9 mouse cellular contexts compared by ENCODE assay signal in genomic region chr5:101765390-101765901, GRCm38 (mm10). TPM values are rescaled to one million over a fixed set of nuclear protein-coding genes. Genes with fewer than 3 reads are reported as not detected.
DNase-seq lines count a peak whose midpoint lies in the region; ATAC-seq and TF ChIP-seq lines count a peak whose summit lies in the region.
"Had no signal": no experiment of that assay in that cellular context is flagged by ENCODE, and none has a peak within 500 bp of the region (broad histone marks: within the 10 kb centered on the region; RNA-seq: fewer than 3 reads in every experiment).

No protein-coding gene starts in this region.

- no peaks in the 10 kb centered on the region for H3K36me3 ChIP-seq in hindbrain, embryonic 16.5 days (ENCODE audit: control insufficient read depth, insufficient read depth, low read length)
- H3K36me3 ChIP-seq in liver, embryonic 13.5 days: no peaks in the 10 kb centered on the region
- no peaks in the 10 kb centered on the region for H3K36me3 ChIP-seq in neural tube, embryonic 11.5 days (ENCODE audit: control insufficient read depth, insufficient read depth, low read length)

- no peak for TF ChIP-seq CTCF in gastrocnemius, adult 2 months (IDR thresholded peaks at IDR 0.05)

- no peak; the same call in 1 of the 2 replicates for ATAC-seq in hindbrain, embryonic 16.5 days
- ATAC-seq in liver, embryonic 13.5 days (ENCODE audit: low read depth): peak; percentile 26; the same call in 1 of the 2 replicates
- ATAC-seq in neural tube, embryonic 11.5 days (ENCODE audit: insufficient read depth, low FRiP score, low TSS enrichment): peak; percentile 81; the same call in 1 of the 2 replicates

- whole genome bisulfite sequencing in hindbrain, embryonic 16.5 days: under 1% methylated on average over 45 of the region's 45 CpGs
- WGBS in liver, embryonic 13.5 days (ENCODE audit: insufficient replicate concordance): 1% methylated on average over 45 of the region's 45 CpGs
- WGBS in neural tube, embryonic 11.5 days: 2% methylated on average over 31 of the region's 45 CpGs

- peak overlapping the region; percentile 81 for H3K27ac ChIP-seq in brown adipose tissue, adult 24 weeks (replicated peaks; ENCODE audit: low read depth, low read length)
- peak overlapping the region; percentile 72 for H3K27ac ChIP-seq in gastrocnemius, adult 2 months
- H3K27ac ChIP-seq in hindbrain, embryonic 16.5 days (ENCODE audit: low read depth, low read length): no peak overlapping the region
- H3K27ac ChIP-seq in liver, embryonic 13.5 days: no peak overlapping the region
- H3K27ac ChIP-seq in neural tube, embryonic 11.5 days (ENCODE audit: low read depth, low read length): no peak overlapping the region

- H3K4me2 ChIP-seq in hindbrain, embryonic 16.5 days (ENCODE audit: low read length): peak overlapping the region; percentile 98
- H3K4me2 ChIP-seq in liver, embryonic 13.5 days: peak overlapping the region; percentile 84
- H3K4me2 ChIP-seq in neural tube, embryonic 11.5 days (ENCODE audit: low read depth): peak overlapping the region; percentile 100

- intact Hi-C loops in gastrocnemius, adult 2 months (cut with DNase I): no loop called here

- no peaks in the 10 kb centered on the region for H3K4me1 ChIP-seq in brown adipose tissue, adult 24 weeks (ENCODE audit: control insufficient read depth, insufficient read depth, insufficient read length, low read length)
- H3K4me1 ChIP-seq in hindbrain, embryonic 16.5 days (ENCODE audit: control insufficient read depth, insufficient read depth, low read depth, low read length): peaks cover 11% of the 10 kb centered on the region
- H3K4me1 ChIP-seq in liver, embryonic 13.5 days (replicated peaks): peaks cover 14% of the 10 kb centered on the region
- H3K4me1 ChIP-seq in neural tube, embryonic 11.5 days (ENCODE audit: control insufficient read depth, insufficient read depth, low read length): no peaks in the 10 kb centered on the region

- peaks cover 35% of the 10 kb centered on the region for H3K27me3 ChIP-seq in hindbrain, embryonic 16.5 days (replicated peaks; ENCODE audit: control insufficient read depth, insufficient read depth, low read length)
- peaks cover 91% of the 10 kb centered on the region for H3K27me3 ChIP-seq in liver, embryonic 13.5 days
- H3K27me3 ChIP-seq in neural tube, embryonic 11.5 days (ENCODE audit: control insufficient read depth, insufficient read depth, low read length): peaks cover 54% of the 10 kb centered on the region

- DNase-seq in gastrocnemius, adult 18-20 months (ENCODE audit: low spot score): peak; percentile 19
- no peak for DNase-seq in gastrocnemius, adult 8-10 months (ENCODE audit: low spot score in 2 of 2)
- DNase-seq in gastrocnemius, adult 2 months: peak; percentile 40
- DNase-seq in liver, embryonic 13.5 days: no peak
- peak; percentile 39 for DNase-seq in neural tube, embryonic 11.5 days (ENCODE audit: low spot score)
- no peak for DNase-seq in natural killer cell, adult 2 months (ENCODE audit: low spot score in 2 of 2)

- no peaks in the 10 kb centered on the region for H3K9me3 ChIP-seq in hindbrain, embryonic 16.5 days (ENCODE audit: control insufficient read depth, low read length)
- H3K9me3 ChIP-seq in liver, embryonic 13.5 days (replicated peaks): no peaks in the 10 kb centered on the region
- no peaks in the 10 kb centered on the region for H3K9me3 ChIP-seq in neural tube, embryonic 11.5 days (ENCODE audit: control insufficient read depth, low read length)

- peak overlapping the region; percentile 83 for H3K9ac ChIP-seq in hindbrain, embryonic 16.5 days (ENCODE audit: low read depth, low read length)
- H3K9ac ChIP-seq in liver, embryonic 13.5 days: peak overlapping the region; percentile 39; the same call in 1 of the 2 replicates
- H3K9ac ChIP-seq in neural tube, embryonic 11.5 days (ENCODE audit: low read length): peak overlapping the region; percentile 67

- H3K4me3 ChIP-seq in brown adipose tissue, adult 24 weeks (ENCODE audit: insufficient read depth, low read depth, low read length): peak overlapping the region; percentile 87
- H3K4me3 ChIP-seq in gastrocnemius, adult 2 months: peak overlapping the region; percentile 90
- H3K4me3 ChIP-seq in hindbrain, embryonic 16.5 days (ENCODE audit: low read length): peak overlapping the region; percentile 80
- peak overlapping the region; percentile 61 for H3K4me3 ChIP-seq in liver, embryonic 13.5 days (replicated peaks)
- peak overlapping the region; percentile 69 for H3K4me3 ChIP-seq in neural tube, embryonic 11.5 days (ENCODE audit: low read depth, low read length)

RNA-seq across cellular contexts. Expression of gene Cds1, which starts 0.5 kb away (rescaled TPM):
- 1 to 10 TPM; 3.7 to 9.5 TPM for total RNA-seq in gastrocnemius, adult 18-20 months (2021)
- total RNA-seq in gastrocnemius, adult 8-10 months (2022): 1 to 10 TPM; 3.1 to 8.5 (median 5.0) TPM
- polyA plus RNA-seq in brown adipose tissue, adult 24 weeks (2012; ENCODE audit: insufficient read depth, insufficient read length, missing spikeins): 16.3 and 16.4 TPM in 2 replicates
- total RNA-seq in gastrocnemius, adult 2 months (2021): 1 to 10 TPM; 4.3 to 5.2 TPM
- 8.4 and 8.6 TPM in 2 replicates for polyA plus RNA-seq in hindbrain, embryonic 16.5 days (2015; fragmentation: Nextera tagmentation; extraction: Ambion mirVana)
- 0.27 and 0.89 TPM in 2 replicates for polyA plus RNA-seq in liver, embryonic 13.5 days (2015; fragmentation: Nextera tagmentation; extraction: Ambion mirVana)
- polyA plus RNA-seq in neural tube, embryonic 11.5 days (2014; fragmentation: Nextera tagmentation; extraction: Ambion mirVana): 0.90 and 1.2 TPM in 2 replicates
- polyA plus RNA-seq: C2C12 had no signal

Comparison
In these comparisons a context has a peak if more than half of its experiments do, and no peak if none do; other contexts are left out.
1. DNase-seq: peak in gastrocnemius, adult 18-20 months (single experiment), gastrocnemius, adult 2 months (single experiment) and neural tube, embryonic 11.5 days (single experiment); none in gastrocnemius, adult 8-10 months (0 of 2), liver, embryonic 13.5 days (single experiment) and natural killer cell, adult 2 months (0 of 2).
2. H3K27ac ChIP-seq: peak in brown adipose tissue, adult 24 weeks (single experiment) and gastrocnemius, adult 2 months (single experiment); none in hindbrain, embryonic 16.5 days (single experiment), liver, embryonic 13.5 days (single experiment) and neural tube, embryonic 11.5 days (single experiment).
3. Peak in every context shown above with its lines, with median percentiles within 50 percentile points of each other: H3K4me3 ChIP-seq, H3K4me2 ChIP-seq and H3K9ac ChIP-seq.